Mouse (Mus musculus): ENCODE data around the gene Zfp809.

- no peak for TF ChIP-seq CTCF (conservative IDR thresholded peaks at IDR 0.05 in 1 of 2, IDR thresholded peaks at IDR 0.05 in 1 of 2; ENCODE audit: low read depth in 2 of 2, low read length in 2 of 2)
- no peak for TF ChIP-seq GABPA (IDR thresholded peaks at IDR 0.05; ENCODE audit: insufficient replicate concordance, low read depth, low read length)
- no peak for TF ChIP-seq EP300 (IDR thresholded peaks at IDR 0.05; ENCODE audit: low read length)
Observed at GRCm38 (mm10) chr9:22226846-22227245, 1.3 kb downstream of the Zfp809 start.
